Mouse (Mus musculus): ENCODE data around the gene Fbxl22. TPM values are rescaled to one million over a fixed set of nuclear protein-coding genes. Genes with fewer than 3 reads are reported as not detected.

The Fbxl22 gene
- polyA plus RNA-seq, 1 experiment = 0.62 TPM

DNA sequence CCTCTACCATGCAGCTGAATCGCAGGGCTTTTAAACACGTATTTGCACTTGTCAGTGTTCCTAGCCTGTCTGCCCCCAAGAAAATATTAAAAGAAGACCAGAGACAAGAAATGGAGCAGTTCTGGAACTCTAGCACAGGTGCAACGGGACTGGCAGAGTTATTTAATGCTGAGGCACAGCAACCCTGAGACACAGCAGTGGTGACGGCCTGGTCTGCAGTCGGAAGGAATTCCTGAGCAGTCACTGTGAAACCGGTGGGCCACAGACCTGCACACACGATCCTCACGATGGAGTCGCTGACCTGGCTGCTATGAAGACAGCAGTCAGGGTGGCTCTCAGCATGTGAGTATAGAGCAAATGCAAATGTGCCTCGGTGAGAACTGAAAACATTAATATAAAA, 3.4 kb upstream of the Fbxl22 start:
- no peak for TF ChIP-seq FLI1 (IDR thresholded peaks at IDR 0.05; ENCODE audit: low read length)
- TF ChIP-seq GATA1 (IDR thresholded peaks at IDR 0.05; ENCODE audit: borderline replicate concordance, low read length) = no peak
- peaks cover 97% of the 10 kb centered on the region for H3K36me3 ChIP-seq (replicated peaks; ENCODE audit: low read length)
- H3K27me3 ChIP-seq (replicated peaks) = no peaks in the 10 kb centered on the region
- no peak overlapping the region for H3K4me3 ChIP-seq (replicated peaks)
- no peaks in the 10 kb centered on the region for H3K9me3 ChIP-seq
- H3K4me1 ChIP-seq = peaks cover 79% of the 10 kb centered on the region

DNA sequence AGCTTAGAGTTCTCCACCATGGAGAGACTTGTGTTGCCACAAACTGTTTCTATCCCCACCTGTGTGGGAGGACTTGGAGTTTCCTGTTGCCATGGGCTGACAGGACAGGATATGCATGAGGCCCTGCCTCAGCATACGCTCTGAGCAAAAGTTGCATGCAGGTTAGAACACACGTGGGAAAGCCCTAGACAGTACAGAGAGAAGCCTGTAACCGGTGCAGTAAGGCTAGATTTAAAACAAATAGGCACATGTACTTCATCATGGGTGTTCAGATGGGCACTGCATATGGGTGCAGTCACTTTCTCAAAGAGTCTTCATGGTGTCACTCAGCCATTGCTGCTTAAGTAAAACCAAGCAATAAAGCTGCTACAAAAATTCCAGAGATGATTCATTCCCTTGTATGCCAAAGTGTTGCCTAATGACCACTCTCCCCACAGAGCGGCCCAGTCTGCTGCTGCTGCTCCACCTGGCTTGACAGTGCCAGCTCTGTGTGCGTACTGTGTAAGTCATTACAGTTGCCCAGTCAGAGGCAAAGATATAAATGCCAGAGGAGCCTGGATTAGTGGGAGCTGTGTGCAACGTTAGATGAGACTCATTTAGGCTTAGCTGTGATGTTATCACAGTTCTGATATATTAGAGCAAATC, 2.0 kb upstream of the Fbxl22 start:
- Histone ChIP-seq H3K27me3 (replicated peaks) (no peaks in the 10 kb centered on the region), H3K9me3 (no peaks in the 10 kb centered on the region), H3K36me3 (replicated peaks; ENCODE audit: low read length) (peaks cover 88% of the 10 kb centered on the region), H3K4me3 (replicated peaks) (no peak overlapping the region), H3K4me1 (peaks cover 86% of the 10 kb centered on the region)
- TF ChIP-seq FLI1 (IDR thresholded peaks at IDR 0.05; ENCODE audit: low read length) = no peak
- TF ChIP-seq GATA1 (IDR thresholded peaks at IDR 0.05; ENCODE audit: borderline replicate concordance, low read length) = no peak

DNA sequence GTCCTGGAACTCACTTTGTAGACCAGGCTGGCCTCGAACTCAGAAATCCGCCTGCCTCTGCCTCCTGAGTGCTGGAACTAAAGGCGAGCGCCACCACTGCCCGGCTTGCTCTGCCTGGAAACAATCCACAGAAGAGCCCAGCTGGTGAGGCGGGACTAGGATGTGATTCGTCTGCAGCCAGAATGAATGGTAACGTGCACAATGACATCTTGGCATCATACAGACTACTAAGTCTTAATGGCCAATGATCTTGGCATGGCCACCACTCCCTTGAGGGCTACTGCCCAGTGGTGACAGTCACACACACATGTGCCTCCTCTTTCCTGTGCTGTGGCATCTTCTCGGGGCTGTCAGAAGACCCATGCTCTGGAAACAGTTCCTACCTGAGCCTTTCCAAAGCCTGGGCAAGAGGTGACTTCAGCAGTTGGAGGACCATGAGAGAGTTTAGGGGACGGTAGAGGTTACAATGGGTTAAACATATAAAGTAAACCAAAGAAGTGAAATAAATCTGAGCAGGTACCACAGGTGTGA, 1.4 kb upstream of the Fbxl22 start:
- Histone ChIP-seq H3K4me3 (replicated peaks) (no peak overlapping the region), H3K9me3 (no peaks in the 10 kb centered on the region), H3K27me3 (replicated peaks) (no peaks in the 10 kb centered on the region), H3K36me3 (replicated peaks; ENCODE audit: low read length) (peaks cover 82% of the 10 kb centered on the region), H3K4me1 (peaks cover 93% of the 10 kb centered on the region)
- TF ChIP-seq FLI1 (IDR thresholded peaks at IDR 0.05; ENCODE audit: low read length) (no peak), GATA1 (IDR thresholded peaks at IDR 0.05; ENCODE audit: borderline replicate concordance, low read length) (no peak)

DNA sequence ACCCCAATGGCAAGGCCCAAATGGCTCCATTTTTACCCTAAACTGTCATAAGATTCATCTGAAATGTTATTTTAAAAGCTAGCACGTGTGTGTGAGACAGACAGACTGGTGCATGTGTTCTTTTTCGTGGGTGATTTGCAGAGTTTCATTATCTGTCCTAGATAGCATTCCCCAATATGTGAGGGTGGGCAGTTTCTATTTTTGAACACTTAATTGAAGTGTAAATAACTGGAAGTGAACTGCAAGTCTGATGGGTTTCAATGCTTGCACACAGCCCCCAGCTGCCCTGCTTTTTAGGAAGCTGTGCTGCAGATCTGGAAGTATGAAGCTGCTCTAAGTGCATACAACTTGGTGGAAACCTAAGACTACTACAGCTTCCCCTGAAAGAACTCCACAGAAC, 722 bp upstream of the Fbxl22 start:
- H3K4me1 ChIP-seq = peaks cover 97% of the 10 kb centered on the region
- no peaks in the 10 kb centered on the region for H3K27me3 ChIP-seq (replicated peaks)
- peaks cover 82% of the 10 kb centered on the region for H3K36me3 ChIP-seq (replicated peaks; ENCODE audit: low read length)
- no peak overlapping the region for H3K4me3 ChIP-seq (replicated peaks)
- TF ChIP-seq GATA1 (IDR thresholded peaks at IDR 0.05; ENCODE audit: borderline replicate concordance, low read length) (no peak), FLI1 (IDR thresholded peaks at IDR 0.05; ENCODE audit: low read length) (no peak)
- no peaks in the 10 kb centered on the region for H3K9me3 ChIP-seq

DNA sequence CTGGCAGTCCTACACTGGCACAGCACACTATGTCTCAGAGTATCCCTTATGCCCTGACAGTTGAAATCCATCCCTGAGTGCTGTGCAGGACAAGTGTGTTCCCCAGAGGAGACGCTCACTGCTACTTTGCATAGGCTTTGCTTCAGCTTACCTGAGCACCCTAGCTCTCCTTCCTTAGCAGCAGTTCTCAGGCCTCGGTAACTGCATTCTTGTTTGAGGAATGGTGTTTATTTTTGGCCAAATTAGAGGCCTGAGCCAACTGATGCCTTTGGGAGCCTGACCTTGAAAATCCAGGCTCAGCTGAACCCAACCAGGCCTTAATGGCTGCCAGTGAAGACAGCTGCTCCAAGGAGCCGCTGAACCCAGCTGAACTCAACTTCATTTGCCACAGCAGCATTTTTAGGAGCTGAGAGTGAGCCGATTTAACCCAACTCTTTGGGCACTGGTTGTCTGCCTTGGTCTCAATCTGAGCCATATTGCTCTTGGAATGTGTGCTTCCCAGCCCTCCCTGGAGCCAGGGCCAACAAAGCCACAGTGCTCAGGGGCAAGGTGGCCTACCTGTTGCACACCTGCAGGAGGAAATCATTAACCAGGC, 635 bp downstream of the Fbxl22 start:
- no peak for TF ChIP-seq GATA1 (IDR thresholded peaks at IDR 0.05; ENCODE audit: borderline replicate concordance, low read length)
- TF ChIP-seq FLI1 (IDR thresholded peaks at IDR 0.05; ENCODE audit: low read length) = no peak
- Histone ChIP-seq H3K4me3 (replicated peaks) (peak overlapping the region; percentile 6), H3K4me1 (peaks cover 97% of the 10 kb centered on the region), H3K9me3 (no peaks in the 10 kb centered on the region), H3K36me3 (replicated peaks; ENCODE audit: low read length) (peaks cover 82% of the 10 kb centered on the region), H3K27me3 (replicated peaks) (no peaks in the 10 kb centered on the region)

DNA sequence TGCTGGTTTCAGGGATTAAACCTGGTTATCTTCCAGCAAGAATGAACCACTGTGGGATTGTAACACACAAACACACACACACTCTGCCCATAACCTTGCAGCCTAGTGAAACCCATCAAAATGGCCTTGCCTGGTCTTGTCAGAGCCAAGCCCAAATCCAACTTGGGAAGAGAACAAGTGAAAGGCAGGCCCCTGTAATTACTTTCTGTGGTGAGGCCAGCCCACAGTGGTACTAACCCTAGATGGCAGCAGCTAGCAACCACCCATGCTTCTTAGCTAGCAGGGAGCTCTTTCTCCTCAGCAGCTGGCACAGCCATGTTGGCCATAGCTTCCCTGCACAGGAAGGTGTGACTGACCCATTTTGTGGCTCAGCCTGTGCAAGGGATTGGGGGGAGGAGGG, 1.2 kb downstream of the Fbxl22 start:
- TF ChIP-seq GATA1 (IDR thresholded peaks at IDR 0.05; ENCODE audit: borderline replicate concordance, low read length) (no peak), FLI1 (IDR thresholded peaks at IDR 0.05; ENCODE audit: low read length) (no peak)
- peaks cover 97% of the 10 kb centered on the region for H3K4me1 ChIP-seq
- no peaks in the 10 kb centered on the region for H3K27me3 ChIP-seq (replicated peaks)
- no peaks in the 10 kb centered on the region for H3K9me3 ChIP-seq
- peaks cover 82% of the 10 kb centered on the region for H3K36me3 ChIP-seq (replicated peaks; ENCODE audit: low read length)
- H3K4me3 ChIP-seq (replicated peaks) = peak overlapping the region; percentile 51

DNA sequence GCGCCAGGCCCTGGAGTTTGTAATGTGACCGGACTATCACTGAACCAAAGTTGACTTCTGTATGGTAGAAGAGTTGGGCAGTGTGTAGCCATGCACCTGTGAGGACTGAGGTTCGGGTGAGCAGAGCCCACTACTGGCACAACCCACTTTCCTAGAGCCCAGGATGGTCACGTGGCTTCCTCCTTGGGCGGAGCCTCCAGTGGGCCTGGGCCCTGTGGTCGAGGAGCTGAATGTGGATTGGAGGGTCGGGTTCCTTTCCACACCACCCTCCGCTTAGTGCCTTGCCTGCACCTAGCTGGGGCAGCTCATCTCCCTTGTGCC, 2.1 kb downstream of the Fbxl22 start:
- Histone ChIP-seq H3K4me3 (replicated peaks) (peak overlapping the region; percentile 96), H3K9me3 (no peaks in the 10 kb centered on the region), H3K27me3 (replicated peaks) (no peaks in the 10 kb centered on the region), H3K4me1 (peaks cover 98% of the 10 kb centered on the region), H3K36me3 (replicated peaks; ENCODE audit: low read length) (peaks cover 82% of the 10 kb centered on the region)
- no peak for TF ChIP-seq GATA1 (IDR thresholded peaks at IDR 0.05; ENCODE audit: borderline replicate concordance, low read length)
- TF ChIP-seq FLI1 (IDR thresholded peaks at IDR 0.05; ENCODE audit: low read length) = no peak

DNA sequence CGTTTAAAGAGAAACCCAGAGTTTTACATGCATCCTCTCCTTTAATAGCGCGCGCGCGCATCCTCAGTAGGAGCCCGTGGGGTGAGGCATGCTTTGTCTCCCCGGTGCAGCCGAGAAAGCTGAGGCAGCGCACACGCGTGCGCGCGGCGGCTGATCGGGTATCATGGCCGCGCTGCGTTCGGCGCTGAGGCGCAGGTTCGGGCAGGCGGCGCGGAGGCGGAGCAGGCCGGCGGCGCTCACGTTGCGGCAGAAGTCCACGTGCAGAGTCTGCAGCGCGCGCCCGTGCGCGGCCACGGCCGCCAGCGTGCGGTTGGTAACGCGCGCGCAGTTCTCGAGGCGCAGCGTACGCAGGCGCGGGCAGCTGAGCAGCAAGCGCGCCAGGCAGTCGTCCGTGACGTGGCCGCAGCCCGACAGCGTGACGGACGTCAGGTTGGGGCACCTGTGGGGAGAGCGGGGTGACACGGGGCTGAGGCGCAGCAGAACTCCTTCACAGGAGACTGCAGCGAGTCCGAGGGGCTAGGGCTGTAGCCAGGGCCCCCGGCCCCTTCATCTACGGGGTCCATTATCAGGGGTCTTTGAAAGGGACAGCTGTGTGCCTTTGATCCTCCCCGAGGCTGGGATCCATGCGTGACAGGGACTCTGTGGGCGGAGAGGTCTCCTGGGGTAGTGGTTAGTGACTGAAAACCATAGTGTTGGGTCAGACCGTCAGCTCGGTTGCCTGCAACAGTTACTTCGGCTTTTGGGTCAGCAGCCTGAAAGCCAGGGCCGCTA, 2.6 kb downstream of the Fbxl22 start:
- H3K36me3 ChIP-seq (replicated peaks; ENCODE audit: low read length) = peaks cover 82% of the 10 kb centered on the region
- H3K4me1 ChIP-seq = peaks cover 100% of the 10 kb centered on the region
- no peaks in the 10 kb centered on the region for H3K27me3 ChIP-seq (replicated peaks)
- H3K4me3 ChIP-seq (replicated peaks) = peak overlapping the region; percentile 96
- TF ChIP-seq GATA1 (IDR thresholded peaks at IDR 0.05; ENCODE audit: borderline replicate concordance, low read length) (no peak), FLI1 (IDR thresholded peaks at IDR 0.05; ENCODE audit: low read length) (no peak)
- H3K9me3 ChIP-seq = no peaks in the 10 kb centered on the region

DNA sequence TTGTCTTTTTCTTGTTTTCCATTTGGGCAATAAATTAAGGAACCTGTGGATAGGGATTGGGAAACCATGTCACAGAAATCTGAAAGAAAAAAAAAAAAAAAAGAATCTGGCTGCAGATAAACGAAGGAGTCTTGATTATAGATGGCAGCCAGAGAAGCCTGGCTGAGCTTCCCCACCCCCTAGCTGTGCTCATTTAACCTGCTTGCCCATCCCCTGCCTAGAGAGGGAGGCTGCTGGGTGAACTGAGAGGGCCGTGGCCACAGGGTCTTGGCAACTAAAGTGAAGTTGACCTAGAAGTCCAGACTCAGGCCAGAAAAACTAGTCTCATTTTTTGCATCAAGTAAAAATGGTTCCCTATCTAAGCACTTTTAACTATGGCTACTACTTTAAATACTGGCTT, 3.4 kb downstream of the Fbxl22 start:
- H3K36me3 ChIP-seq (replicated peaks; ENCODE audit: low read length) = peaks cover 82% of the 10 kb centered on the region
- peaks cover 100% of the 10 kb centered on the region for H3K4me1 ChIP-seq
- peak overlapping the region; percentile 96 for H3K4me3 ChIP-seq (replicated peaks)
- no peaks in the 10 kb centered on the region for H3K9me3 ChIP-seq
- TF ChIP-seq GATA1 (IDR thresholded peaks at IDR 0.05; ENCODE audit: borderline replicate concordance, low read length) = no peak
- TF ChIP-seq FLI1 (IDR thresholded peaks at IDR 0.05; ENCODE audit: low read length) = no peak
- no peaks in the 10 kb centered on the region for H3K27me3 ChIP-seq (replicated peaks)

DNA sequence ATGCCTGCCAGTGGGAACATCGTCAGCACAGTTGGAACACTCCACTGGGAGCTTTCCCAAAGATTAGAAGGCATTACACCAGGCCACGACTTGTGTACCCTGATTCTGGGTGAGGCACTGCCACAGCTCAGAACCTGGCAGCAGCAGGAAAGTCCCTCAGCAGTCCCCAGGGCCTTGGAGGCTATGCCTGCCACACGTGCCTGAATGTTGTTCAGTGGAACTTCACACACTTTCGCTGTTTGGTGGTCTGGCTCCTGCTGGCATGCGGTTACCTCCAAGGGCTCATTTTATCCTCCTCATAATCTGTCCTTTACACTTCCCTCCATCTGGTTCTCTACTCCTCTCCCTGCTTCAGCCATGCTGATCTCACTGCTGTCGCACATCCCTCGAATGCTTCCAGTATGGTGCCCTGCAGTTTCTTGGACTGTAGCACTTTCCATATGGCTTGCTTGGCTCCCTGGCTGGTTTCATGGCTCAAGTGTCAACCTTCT, 4.0 kb downstream of the Fbxl22 start:
- H3K4me3 ChIP-seq (replicated peaks) = peak overlapping the region; percentile 60
- H3K4me1 ChIP-seq = peaks cover 100% of the 10 kb centered on the region
- no peak for TF ChIP-seq GATA1 (IDR thresholded peaks at IDR 0.05; ENCODE audit: borderline replicate concordance, low read length)
- no peak for TF ChIP-seq FLI1 (IDR thresholded peaks at IDR 0.05; ENCODE audit: low read length)
- peaks cover 83% of the 10 kb centered on the region for H3K36me3 ChIP-seq (replicated peaks; ENCODE audit: low read length)
- H3K9me3 ChIP-seq = no peaks in the 10 kb centered on the region
- H3K27me3 ChIP-seq (replicated peaks) = no peaks in the 10 kb centered on the region
